Mouse (Mus musculus): ENCODE measurements around the gene B230118H07Rik. TPM values are rescaled to one million over a fixed set of nuclear protein-coding genes. Genes with fewer than 3 reads are reported as not detected.
A peak's percentile ranks its signal among the peaks of the same experiment; 100 is the strongest.

Gene B230118H07Rik
- polyA plus RNA-seq, 1 experiment from 2014 or later: 12.6 TPM

DNA sequence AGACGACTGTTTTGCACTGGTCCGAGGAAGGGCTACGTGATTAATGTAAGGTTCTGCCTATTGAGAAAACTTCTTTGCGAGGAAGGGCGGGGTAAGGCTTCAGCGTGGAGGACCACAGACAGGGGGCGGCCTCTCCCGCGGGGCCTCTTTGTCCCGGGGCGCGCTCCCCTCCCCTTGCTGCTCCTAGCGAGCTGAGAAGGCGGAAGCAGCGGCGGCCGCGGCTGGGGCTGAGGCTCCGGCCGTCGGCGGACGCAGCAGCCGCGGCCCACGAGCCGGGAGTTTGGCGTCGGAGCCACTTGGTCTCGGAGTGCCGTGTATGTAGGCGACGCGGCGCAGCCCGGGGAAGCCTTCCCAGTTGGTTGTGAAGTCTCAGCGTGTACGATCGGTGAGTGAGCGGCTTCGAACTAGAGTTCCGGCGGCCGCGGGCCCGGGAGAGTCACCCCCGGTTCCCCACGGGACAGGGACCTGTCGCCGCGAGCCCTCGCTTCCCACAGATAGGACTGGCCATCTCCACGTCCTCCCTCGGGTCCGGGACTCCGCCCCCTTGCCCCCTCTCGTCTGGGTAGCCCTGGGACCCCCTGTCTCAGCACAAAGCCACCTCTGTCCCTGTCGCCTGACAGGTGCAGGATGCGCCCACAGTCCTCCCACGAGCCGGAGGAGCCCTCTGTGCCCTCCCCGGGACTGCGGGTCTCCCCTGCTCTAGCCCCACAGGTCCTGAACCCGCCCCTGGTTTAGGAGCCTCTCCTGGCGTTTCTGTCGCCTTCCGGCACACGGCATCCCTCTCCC lies 29.1 kb upstream of the B230118H07Rik start, which contains the start of gene Traf6:
Gene Traf6 (plus strand): TSS at position 194 of the 786 bp plus-strand sequence.
- no peaks in the 10 kb centered on the region for H3K9me3 ChIP-seq (replicated peaks; ENCODE audit: control insufficient read depth, low read length)
- peak within 1 kb of the TSS; percentile 33 for H3K27ac ChIP-seq (ENCODE audit: low read length)
- under 1% methylated on average over 68 of the region's 68 CpGs for WGBS (ENCODE audit: insufficient replicate concordance)
- H3K27me3 ChIP-seq (ENCODE audit: control insufficient read depth, insufficient read depth, low read depth, low read length): no peaks in the 10 kb centered on the region
- H3K4me3 ChIP-seq (ENCODE audit: low read depth, low read length): peak within 1 kb of the TSS; percentile 89
- H3K4me1 ChIP-seq (ENCODE audit: control insufficient read depth, low read depth, low read length): peaks cover 4% of the 10 kb centered on the region
- peak within 1 kb of the TSS; percentile 89 for H3K9ac ChIP-seq (ENCODE audit: low read depth, low read length)
- peak; percentile 93 for ATAC-seq (ENCODE audit: low read depth)
- H3K36me3 ChIP-seq (ENCODE audit: control insufficient read depth, insufficient read depth): no peaks in the 10 kb centered on the region
- H3K4me2 ChIP-seq (ENCODE audit: low read depth, low read length): peak within 1 kb of the TSS; percentile 73

DNA sequence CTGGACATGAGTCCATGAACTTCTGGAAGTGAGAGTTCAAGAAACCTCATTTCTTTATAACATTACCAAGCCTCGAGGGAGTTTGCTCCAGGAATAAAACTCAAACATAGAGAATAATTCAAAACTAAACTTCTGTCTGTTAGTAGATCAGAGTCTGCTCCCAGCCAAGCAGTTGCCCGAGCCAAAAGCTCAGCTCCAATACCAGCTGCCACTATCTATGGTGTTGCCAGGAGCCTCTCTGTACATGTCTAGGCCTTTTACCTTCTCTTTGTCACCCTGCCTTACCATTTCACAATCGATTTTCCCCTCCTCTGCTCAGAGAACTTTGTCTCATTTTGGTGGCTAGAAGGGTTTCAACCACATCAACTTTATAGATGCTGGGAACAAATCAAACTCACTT lies 24.2 kb upstream of the B230118H07Rik start:
- Histone ChIP-seq H3K4me3 (ENCODE audit: low read depth, low read length) (no peak overlapping the region), H3K36me3 (ENCODE audit: control insufficient read depth, insufficient read depth) (no peaks in the 10 kb centered on the region), H3K4me2 (ENCODE audit: low read depth, low read length) (no peak overlapping the region), H3K27me3 (ENCODE audit: control insufficient read depth, insufficient read depth, low read depth, low read length) (no peaks in the 10 kb centered on the region), H3K27ac (ENCODE audit: low read length) (no peak overlapping the region), H3K9ac (ENCODE audit: low read depth, low read length) (no peak overlapping the region), H3K9me3 (replicated peaks; ENCODE audit: control insufficient read depth, low read length) (no peaks in the 10 kb centered on the region), H3K4me1 (ENCODE audit: control insufficient read depth, low read depth, low read length) (no peaks in the 10 kb centered on the region; the same call in 1 of the 2 replicates)
- ATAC-seq (ENCODE audit: low read depth): no peak
- 41% methylated on average over 3 of the region's 3 CpGs for WGBS (ENCODE audit: insufficient replicate concordance)

DNA sequence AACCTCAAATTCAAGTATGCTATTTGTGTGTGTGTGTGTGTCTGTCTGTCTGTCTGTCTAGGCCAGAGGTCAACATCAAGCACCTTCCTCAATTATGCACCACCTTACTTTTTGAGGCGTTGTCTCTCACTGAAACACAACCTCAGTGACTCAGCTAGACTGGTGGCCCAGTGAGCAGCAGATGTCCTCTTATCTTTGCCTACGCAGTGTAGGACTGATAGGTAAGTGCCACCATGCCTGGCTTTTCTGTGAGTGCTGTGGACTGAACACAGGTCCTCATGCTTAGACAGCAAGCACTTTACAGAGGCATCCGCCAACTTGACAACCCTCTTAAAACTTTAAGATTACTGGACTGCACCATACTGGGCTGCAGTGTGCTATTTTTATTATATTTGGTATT lies 19.4 kb upstream of the B230118H07Rik start:
- no peak for ATAC-seq (ENCODE audit: low read depth)
- Histone ChIP-seq H3K9me3 (replicated peaks; ENCODE audit: control insufficient read depth, low read length) (no peaks in the 10 kb centered on the region), H3K27ac (ENCODE audit: low read length) (no peak overlapping the region), H3K4me1 (ENCODE audit: control insufficient read depth, low read depth, low read length) (no peaks in the 10 kb centered on the region), H3K9ac (ENCODE audit: low read depth, low read length) (no peak overlapping the region), H3K4me3 (ENCODE audit: low read depth, low read length) (no peak overlapping the region), H3K27me3 (ENCODE audit: control insufficient read depth, insufficient read depth, low read depth, low read length) (no peaks in the 10 kb centered on the region), H3K36me3 (ENCODE audit: control insufficient read depth, insufficient read depth) (no peaks in the 10 kb centered on the region), H3K4me2 (ENCODE audit: low read depth, low read length) (no peak overlapping the region)
- WGBS (ENCODE audit: insufficient replicate concordance): 53% methylated on average over 3 of the region's 3 CpGs

DNA sequence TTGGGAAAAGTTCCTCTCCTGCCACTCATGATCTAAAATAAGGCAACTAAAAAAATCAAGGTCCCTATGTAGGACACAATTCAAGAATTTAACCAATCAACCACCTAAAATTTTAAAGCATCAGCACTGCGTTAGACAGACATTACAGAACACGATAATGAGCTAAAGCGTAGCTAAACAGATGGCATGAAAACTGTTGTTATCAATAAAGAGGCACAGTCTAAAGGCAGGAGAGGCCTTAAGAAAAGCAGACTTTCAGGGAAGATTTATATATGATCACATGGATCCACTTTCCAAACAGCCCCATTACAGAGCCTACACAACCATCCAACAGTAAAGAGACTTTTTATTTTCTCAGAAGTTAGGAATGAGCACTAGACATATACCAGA lies 16.4 kb upstream of the B230118H07Rik start:
- Histone ChIP-seq H3K4me1 (ENCODE audit: control insufficient read depth, low read depth, low read length) (no peaks in the 10 kb centered on the region), H3K36me3 (ENCODE audit: control insufficient read depth, insufficient read depth) (no peaks in the 10 kb centered on the region), H3K4me3 (ENCODE audit: low read depth, low read length) (no peak overlapping the region), H3K9ac (ENCODE audit: low read depth, low read length) (no peak overlapping the region), H3K27me3 (ENCODE audit: control insufficient read depth, insufficient read depth, low read depth, low read length) (no peaks in the 10 kb centered on the region), H3K4me2 (ENCODE audit: low read depth, low read length) (no peak overlapping the region), H3K9me3 (replicated peaks; ENCODE audit: control insufficient read depth, low read length) (no peaks in the 10 kb centered on the region), H3K27ac (ENCODE audit: low read length) (no peak overlapping the region)
- ATAC-seq (ENCODE audit: low read depth): no peak
- WGBS (ENCODE audit: insufficient replicate concordance): 87% methylated on average over 3 of the region's 3 CpGs

DNA sequence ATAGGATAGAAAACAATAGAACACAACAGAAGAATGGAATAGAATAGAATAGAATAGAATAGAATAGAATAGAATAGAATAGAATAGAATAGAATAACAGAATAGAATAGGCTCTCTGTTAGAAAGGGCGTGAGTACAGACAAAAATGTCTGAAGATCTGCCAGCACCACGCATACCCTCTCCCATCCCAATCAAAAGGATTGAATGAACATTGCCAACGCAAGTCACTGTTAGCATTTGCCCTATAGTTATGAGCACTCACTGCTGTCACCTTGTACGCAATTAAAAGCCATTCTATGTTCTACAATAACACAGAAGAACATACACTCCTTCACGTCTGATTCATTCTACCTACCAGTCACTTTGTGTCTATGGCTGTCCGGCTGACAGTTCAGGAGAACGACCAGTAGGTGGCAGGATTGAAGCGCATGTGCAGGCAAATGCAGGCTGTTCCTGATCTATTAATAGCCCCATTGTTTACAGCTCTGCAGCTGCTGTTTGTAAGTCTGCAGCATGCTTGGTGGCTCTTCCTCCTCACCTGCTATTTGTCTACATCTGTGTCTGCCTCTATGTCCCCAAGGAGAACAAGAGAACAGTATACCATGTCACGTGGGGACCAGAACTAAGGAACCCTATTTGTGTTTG lies 15.8 kb upstream of the B230118H07Rik start:
- Histone ChIP-seq H3K9ac (ENCODE audit: low read depth, low read length) (no peak overlapping the region), H3K36me3 (ENCODE audit: control insufficient read depth, insufficient read depth) (no peaks in the 10 kb centered on the region), H3K27me3 (ENCODE audit: control insufficient read depth, insufficient read depth, low read depth, low read length) (no peaks in the 10 kb centered on the region), H3K27ac (ENCODE audit: low read length) (no peak overlapping the region), H3K4me1 (ENCODE audit: control insufficient read depth, low read depth, low read length) (no peaks in the 10 kb centered on the region), H3K4me3 (ENCODE audit: low read depth, low read length) (no peak overlapping the region), H3K9me3 (replicated peaks; ENCODE audit: control insufficient read depth, low read length) (no peaks in the 10 kb centered on the region), H3K4me2 (ENCODE audit: low read depth, low read length) (no peak overlapping the region)
- no peak for ATAC-seq (ENCODE audit: low read depth)
- WGBS (ENCODE audit: insufficient replicate concordance): 20% methylated on average over 9 of the region's 9 CpGs

DNA sequence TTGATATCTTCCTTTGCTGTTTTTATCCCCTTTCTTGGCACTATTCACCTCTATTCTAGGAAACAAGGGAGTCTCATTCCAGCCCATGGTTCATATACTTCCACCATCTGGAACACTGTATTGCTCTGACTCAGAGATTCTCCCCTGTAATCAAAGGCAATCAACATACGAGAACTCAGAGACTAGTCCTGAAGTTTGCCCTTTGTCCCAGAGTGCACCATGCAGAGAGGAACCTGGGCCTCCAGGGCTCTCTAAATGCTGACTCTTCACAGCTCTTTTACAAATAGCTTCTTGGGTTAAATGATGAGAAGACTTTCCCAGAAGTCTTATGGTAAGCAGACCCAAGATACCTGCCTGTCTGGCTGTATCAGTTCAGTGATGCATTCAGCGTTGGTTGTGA lies 11.2 kb upstream of the B230118H07Rik start:
- Histone ChIP-seq H3K9ac (ENCODE audit: low read depth, low read length) (no peak overlapping the region), H3K27me3 (ENCODE audit: control insufficient read depth, insufficient read depth, low read depth, low read length) (no peaks in the 10 kb centered on the region), H3K4me2 (ENCODE audit: low read depth, low read length) (no peak overlapping the region), H3K9me3 (replicated peaks; ENCODE audit: control insufficient read depth, low read length) (no peaks in the 10 kb centered on the region), H3K4me1 (ENCODE audit: control insufficient read depth, low read depth, low read length) (no peaks in the 10 kb centered on the region), H3K36me3 (ENCODE audit: control insufficient read depth, insufficient read depth) (no peaks in the 10 kb centered on the region), H3K27ac (ENCODE audit: low read length) (no peak overlapping the region), H3K4me3 (ENCODE audit: low read depth, low read length) (no peak overlapping the region)
- 65% methylated on average over 2 of the region's 2 CpGs for WGBS (ENCODE audit: insufficient replicate concordance)
- no peak for ATAC-seq (ENCODE audit: low read depth)

DNA sequence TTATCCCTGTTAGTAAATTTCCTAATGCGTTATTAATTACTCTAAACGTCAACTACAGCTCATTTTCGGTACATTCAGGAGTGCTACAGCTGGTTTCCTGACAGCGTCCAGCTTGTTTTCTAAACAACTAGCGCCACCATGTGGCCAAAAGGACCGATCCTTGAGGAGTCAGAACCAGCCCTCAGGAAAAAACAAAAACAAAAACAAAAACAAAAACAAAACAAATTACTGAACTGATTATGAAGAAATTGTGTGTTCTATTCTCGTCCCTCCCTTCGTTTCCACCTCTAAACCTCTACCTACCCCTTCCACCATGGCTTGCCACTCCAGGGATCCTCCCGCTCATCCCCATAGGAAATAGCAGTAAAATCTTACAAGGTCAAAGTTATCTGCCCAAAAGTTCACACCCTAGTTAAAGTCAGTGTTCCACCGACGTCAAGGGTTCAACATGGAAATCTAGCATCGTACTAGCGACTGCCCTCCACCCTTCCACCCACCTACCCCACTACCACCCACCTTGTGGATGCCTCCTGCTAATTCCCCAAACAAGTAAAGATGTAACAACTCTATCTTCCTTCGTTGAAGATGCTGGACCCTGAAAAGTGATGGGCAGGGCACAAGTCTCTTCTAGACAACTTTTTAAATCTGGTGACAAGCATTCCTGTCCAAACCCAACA lies 3.7 kb upstream of the B230118H07Rik start:
- Histone ChIP-seq H3K4me1 (ENCODE audit: control insufficient read depth, low read depth, low read length) (no peaks in the 10 kb centered on the region; the same call in 1 of the 2 replicates), H3K4me3 (ENCODE audit: low read depth, low read length) (0 out of 2 replicates have a peak overlapping the region, but pooled peaks have one; percentile 5), H3K4me2 (ENCODE audit: low read depth, low read length) (peak overlapping the region; percentile 43), H3K27ac (ENCODE audit: low read length) (no peak overlapping the region), H3K9me3 (replicated peaks; ENCODE audit: control insufficient read depth, low read length) (no peaks in the 10 kb centered on the region), H3K27me3 (ENCODE audit: control insufficient read depth, insufficient read depth, low read depth, low read length) (no peaks in the 10 kb centered on the region), H3K9ac (ENCODE audit: low read depth, low read length) (no peak overlapping the region), H3K36me3 (ENCODE audit: control insufficient read depth, insufficient read depth) (no peaks in the 10 kb centered on the region)
- 13% methylated on average over 14 of the region's 14 CpGs for WGBS (ENCODE audit: insufficient replicate concordance)
- ATAC-seq (ENCODE audit: low read depth): no peak

DNA sequence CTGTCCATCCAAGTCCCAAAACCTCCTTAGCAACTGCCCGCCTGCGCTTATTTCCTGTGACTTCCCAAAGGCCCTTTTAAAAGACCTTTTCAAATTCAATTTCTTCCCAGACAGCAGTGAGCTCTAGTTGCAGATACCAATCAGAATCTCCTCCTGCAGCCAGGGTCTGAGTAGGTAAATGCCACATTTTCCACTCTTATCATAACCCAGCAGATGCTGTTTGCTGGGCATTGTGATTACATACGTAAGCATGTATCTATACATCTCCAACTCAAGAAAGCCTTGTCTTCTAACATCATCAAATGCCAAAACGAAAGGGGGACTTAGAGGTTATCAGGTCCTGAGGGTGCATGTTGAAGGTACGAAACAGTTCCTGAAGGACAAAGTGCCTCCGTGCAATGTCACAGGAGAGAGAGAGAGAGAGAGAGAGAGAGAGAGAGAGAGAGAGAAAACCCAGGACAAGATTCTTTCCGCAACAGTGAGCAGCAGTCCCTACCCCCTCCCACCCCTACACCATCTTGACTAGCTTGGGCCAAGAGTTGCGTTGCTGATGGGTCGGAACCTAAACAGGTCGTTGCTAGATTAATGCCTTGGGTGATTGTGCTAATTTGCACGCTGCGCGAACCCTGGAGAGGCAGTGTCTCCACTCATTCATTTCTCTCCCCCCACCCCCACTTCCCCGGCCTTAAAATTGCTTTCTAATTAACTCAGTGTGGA lies 3.0 kb upstream of the B230118H07Rik start:
- no peak for ATAC-seq (ENCODE audit: low read depth)
- 32% methylated on average over 14 of the region's 14 CpGs for WGBS (ENCODE audit: insufficient replicate concordance)

More for the DNA sequence above, 3.0 kb upstream of the B230118H07Rik start:
- Histone ChIP-seq H3K4me2 (ENCODE audit: low read depth, low read length) (peak overlapping the region; percentile 43), H3K4me3 (ENCODE audit: low read depth, low read length) (0 out of 2 replicates have a peak overlapping the region, but pooled peaks have one; percentile 5), H3K9me3 (replicated peaks; ENCODE audit: control insufficient read depth, low read length) (no peaks in the 10 kb centered on the region), H3K9ac (ENCODE audit: low read depth, low read length) (no peak overlapping the region), H3K4me1 (ENCODE audit: control insufficient read depth, low read depth, low read length) (no peaks in the 10 kb centered on the region; the same call in 1 of the 2 replicates), H3K27me3 (ENCODE audit: control insufficient read depth, insufficient read depth, low read depth, low read length) (no peaks in the 10 kb centered on the region), H3K27ac (ENCODE audit: low read length) (no peak overlapping the region), H3K36me3 (ENCODE audit: control insufficient read depth, insufficient read depth) (no peaks in the 10 kb centered on the region)
